Mouse (Mus musculus) CD4-positive helper T cell, adult 2 months (primary cell): ENCODE results near the gene Mybbp1a.
"Not testable (repeated sequence)": the region's sequence is repeated elsewhere in the genome, so short reads cannot be mapped to it uniquely, and the experiment has no call there.

Experiments
- DNase-seq: peaks from one replicate; pipeline ENCODE4 v3.0.0-alpha.2; 2012; ENCODE audit warnings: low read depth, missing footprints, low spot score

Gene Mybbp1a

DNA sequence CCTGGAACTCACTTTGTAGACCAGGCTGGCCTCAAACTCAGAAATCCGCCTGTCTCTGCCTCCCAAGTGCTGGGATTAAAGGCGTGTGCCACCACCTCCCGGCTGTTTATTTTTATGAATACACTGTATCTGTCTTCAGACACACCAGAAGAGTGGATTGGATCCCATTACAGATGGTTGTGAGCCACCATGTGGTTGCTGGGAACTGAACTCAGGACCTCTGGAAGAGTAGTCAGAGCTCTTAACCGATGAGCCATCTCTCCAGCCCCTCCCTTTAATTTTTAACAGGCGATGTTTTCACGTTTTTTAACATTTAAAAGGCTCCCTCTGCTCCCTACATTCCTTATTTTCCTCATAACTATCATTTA lies 574 bp upstream of the Mybbp1a start:
- not testable (repeated sequence) for DNase-seq

DNA sequence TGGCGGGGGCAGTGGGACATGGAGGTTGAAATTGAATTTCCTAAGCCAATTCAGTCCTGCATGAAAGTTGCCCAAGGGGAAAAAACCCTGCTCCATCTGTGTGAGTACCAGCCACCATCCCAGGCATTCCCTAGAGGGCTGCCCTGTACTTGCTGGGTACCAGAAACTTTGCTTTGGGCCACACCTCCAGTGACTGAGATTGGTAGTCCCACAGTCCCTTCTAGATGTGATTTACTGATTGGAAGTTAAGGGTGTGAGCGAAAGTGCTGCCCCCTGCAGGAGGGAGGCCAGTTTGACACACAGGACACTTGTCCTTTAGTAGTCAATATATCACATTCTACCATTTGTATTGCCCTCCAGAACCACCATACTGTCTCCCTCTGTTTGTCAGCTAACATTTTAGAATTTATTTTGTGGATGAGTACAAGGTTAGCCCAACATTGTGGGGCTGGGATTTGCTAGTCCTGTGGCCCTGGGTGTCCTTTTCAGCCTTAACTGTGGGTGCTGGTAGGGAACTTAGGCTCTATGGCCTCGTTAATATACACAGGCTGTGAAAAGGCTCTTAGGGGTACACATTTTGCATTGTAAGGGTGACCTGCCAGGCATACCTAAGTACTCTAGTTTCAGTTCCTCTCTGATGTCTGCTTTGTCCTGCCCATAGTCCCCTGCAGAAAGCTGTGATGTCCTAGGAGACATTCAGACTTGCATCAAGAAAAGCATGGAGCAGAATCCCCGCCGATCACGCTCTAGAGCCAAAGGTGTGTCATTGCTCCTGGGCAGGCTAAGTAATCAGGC lies 5.4 kb downstream of the Mybbp1a start:
- DNase-seq: peak; percentile 62

DNA sequence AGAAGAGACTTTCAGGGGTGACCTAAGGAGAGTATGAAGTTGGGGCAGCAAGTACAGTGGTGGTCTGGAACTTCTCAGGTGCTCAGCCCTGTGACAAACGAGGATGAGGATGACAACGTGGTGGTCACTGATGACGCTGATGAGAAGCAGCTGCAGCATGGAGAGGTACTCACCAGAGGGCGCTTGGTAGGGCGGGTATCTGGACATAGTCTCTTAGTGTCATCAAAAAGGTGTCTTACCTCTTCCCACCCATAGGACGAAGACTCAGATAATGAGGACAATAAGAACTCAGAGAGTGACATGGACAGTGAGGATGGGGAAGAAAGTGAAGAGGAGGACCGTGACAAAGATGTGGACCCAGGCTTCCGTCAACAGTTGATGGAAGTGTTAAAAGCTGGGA lies 6.3 kb downstream of the Mybbp1a start:
- no peak for DNase-seq

DNA sequence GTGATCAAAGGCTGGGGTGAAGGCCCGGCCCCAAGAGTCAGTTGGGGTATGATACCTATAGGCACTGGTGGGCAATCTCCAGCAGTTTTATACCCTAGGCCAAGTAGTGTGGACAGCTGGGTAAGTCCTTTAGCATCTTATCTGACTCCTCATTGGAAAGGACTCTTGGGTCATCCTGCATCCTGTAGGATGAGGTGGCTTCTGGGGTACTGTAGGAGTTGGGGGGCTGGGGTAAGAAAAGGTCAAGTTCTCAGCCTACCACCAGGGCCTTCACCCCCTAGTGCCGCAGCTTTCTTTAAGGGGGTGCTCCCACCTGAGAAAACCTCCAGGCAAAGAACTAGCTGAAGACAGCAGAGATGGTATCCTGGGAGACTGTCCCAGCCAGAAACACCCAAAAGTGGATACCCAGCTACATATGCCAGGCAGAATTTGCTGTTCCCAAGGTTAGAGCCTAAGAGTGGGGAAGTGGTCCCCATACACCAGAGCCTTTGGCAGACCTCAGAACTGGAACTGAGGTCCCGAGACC lies 11.0 kb downstream of the Mybbp1a start:
- DNase-seq: no peak

DNA sequence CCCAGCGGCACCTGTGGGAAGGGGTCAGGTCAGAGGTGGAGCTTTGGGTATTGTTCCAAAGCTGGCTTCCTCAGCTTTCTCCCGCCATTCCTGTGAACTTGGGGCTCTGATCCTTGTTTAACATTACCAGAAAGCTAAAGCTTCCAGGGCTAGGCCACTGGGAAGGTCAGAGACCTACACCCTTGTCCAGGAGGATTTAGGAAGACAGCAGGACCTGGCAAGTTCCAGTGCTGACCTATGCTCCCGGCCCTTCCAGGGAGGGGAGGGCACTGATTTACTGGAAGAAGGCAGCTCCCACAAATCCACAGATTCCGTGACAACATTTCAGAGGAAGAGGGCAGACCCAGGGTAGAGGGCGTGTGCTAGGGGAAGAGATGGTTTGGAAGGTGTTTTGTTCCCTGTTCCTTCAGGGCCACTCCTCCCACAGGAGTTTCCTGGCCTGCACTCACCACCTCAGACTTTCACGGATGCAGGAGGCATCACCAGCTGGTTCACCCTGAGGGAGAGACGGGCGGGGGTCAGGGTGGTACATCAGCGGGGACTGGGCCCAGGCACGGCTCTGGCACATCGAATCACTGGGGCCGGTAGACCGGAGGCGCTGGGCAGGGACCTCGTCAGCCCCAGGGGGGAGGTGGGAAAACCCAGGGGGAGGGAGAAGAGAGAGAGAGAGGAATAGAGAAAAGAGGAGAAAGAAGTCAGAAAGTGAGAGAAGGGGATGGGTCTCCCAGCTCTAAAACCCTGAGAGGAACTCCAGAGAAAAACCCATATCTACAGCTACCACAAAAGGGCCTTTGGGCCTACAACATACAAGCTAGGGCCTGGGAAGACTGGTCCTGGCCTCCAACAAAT lies 12.2 kb downstream of the Mybbp1a start:
- DNase-seq: no peak

DNA sequence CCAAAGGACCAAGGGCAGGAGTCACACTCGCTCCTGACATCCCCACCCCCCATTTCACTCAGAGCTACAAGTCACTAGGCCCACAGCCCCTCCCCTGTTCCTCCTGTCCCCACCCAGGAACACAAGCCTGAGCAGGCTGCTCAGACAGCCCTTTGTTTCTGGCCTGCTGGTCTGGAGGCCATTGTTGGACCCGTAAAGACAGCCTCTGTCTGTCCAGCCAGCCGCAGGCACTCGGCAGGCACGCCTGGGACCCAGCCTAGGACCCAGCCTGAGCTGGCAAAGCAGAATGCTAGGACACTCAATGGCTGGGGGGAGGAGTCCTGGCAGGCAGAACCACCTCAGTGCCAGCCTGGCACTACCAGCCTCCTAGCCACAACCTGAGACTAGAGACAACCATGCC lies 14.5 kb downstream of the Mybbp1a start:
- no peak for DNase-seq

DNA sequence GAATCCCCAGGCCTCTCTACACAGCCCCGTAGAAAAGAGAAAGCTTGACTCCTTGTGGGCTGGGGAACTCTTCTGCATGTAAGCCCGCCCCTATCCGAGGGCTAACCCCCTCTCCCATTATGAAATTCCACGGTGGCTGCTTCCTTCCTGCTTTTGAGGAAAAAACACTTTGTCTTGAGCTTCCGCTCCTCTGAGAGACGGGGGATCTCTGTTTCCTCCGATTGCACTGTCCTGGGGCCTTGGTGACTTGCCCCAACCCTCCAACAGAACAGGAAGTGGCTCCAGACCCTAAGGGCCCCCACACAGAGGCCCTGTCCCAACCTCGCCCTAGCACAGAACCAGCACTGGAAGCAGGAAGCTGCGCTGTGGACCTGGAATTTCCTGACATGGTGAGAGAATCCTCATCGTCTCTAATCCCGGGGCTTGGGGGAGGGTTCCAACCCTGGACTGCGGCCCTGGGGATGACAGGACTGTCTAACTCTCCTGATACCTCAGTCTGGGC lies 16.9 kb downstream of the Mybbp1a start:
- no peak for DNase-seq

DNA sequence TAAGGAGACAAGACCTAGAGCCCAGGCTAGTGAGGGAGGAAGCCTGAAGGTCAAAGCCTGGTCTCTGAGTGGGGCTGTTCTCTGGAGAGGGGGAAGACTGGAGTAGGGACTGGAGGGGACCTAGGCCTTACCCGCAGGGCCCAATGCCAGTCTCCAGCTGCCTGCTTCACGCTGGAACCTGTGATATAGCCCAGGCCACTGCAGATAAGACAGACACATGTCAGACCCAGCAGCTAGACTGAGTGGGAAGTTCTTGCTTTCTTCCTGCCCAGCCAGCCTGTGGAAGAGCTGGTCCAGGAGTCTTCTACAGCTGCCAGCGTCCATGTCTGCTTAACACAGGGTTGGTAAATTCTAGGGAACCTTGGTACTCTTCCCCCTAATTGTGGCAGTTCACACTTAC lies 17.3 kb downstream of the Mybbp1a start:
- DNase-seq: no peak

DNA sequence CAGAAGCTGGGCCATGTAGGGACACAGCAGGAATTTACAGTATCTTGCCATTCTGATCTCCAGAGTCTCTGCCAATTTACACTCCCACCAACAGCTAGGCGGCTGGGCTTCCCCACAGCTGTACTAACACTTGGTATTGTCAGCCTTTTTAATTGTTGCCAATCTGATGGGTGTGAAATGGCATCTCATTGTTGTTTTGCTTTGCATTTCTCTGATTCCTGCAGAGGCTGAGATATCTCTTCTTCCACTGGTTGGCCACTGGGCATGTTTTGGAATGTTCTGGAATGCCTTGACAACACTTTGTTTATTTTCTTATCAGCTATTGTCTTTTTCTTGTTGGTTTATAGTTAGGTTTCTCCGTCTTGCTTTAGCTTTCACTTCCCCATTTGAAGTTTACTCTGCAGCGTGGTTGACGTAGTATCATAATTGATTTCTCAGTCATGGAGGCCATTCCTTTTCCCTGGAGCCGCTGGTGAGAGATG lies 20.4 kb downstream of the Mybbp1a start:
- DNase-seq: no peak

DNA sequence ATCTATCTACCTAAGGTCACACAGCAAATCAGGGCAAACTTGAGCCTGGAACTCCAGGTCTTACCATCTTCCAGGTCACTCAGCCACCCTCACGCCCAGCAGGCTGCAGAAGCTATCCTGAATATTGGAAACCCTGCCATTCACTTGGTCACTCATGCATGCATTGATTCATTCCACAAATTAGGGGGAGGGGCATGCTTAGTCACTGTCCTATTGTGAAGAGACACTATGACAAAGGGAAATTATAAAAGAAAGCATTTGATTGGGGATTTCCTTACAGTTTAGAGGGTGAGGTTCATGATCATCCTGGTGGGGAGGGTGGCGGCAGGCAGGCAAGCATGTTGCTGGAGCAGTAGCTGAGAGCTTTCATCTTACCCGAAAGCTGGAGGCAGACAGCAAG lies 23.7 kb downstream of the Mybbp1a start:
- DNase-seq: no peak

DNA sequence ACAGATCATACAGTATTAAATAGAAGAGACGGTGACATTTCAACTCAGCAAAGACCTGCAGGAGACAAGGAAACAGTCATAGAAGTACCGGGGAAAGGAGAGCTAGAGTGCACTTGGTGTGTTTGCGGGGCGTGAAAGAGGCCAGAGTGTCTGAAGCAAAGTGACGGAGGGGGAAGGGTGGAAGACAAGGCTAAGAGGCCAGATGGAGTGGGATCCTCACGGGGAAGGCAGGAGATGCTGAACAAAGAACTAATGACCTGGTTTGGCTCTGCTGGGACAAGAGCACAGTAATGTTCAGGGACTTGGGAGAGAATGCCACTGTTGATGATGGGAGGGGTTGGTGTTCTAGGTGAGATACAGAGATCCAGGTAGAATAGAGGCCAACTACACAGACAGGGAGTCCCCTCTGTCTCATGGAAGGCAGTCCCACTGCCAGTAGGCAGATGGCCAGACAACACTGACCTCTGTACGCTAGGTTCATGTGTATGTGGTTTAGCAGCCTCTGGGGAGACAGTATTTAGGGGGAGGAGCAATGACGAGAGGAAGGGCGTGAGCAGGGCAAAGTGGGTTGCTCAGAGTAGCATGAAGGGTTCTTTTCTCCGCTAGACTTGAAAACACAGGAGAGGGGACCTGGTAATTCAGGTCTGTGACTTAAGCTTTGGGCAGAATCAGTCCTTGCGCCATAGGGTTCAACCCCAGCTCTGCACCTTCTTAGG lies 25.0 kb downstream of the Mybbp1a start:
- DNase-seq: no peak

DNA sequence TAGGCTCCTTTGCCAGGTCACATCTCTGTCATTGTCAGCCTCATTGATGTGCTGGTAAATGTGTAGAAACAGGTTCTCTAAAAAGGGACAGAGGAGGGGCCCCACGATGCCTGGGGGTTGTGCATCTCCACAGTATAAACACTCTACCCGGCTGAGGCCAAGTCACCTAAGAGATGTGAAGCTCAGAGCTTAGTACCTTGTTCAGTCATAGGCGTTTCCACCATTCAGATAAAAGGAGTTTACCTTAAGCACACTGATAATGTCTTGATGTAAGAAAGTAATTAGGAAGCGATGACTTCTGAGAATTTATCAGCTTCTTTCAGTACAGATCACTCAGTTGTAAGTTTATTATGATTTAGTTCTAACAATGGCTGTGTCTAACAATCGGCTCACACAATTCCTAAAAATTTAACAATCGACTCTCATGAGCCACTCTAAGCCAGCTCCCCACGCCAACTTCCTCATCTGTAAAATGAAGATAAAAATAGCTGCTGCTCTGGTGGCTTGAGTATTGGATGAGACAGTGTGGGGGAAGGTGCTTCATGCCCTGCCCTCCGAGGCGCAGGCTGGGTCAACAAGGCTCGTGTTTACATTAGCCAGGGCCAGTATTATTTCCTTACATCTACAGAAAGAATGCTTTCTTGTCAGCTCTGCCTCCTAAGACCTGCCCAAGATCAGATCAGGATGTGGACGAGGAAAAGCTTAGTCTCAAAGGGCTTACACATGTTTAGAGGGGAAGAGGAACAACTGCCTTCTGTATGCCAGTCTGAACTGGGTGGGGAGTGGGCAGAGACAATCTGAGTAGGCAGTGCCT lies 25.7 kb downstream of the Mybbp1a start:
- no peak for DNase-seq

DNA sequence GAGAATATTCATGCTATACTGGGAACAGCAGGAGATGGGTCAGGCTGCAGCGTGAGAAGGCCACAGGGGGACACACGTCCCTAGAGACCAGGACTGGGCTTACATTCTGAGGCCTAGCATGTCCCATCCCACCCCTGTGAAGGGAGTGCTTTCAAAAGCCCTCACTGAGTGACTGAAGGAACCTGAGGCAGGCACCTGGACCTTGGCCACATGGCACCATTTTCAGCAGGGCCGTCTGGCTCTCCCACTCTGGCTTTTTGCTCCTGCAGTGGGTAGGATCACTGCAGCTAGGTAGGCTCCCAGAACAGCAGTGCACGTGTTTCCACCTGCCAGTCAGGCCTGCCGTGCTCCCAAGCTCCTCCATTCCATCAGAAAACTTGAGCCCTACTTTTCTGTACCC lies 27.4 kb downstream of the Mybbp1a start:
- no peak for DNase-seq

DNA sequence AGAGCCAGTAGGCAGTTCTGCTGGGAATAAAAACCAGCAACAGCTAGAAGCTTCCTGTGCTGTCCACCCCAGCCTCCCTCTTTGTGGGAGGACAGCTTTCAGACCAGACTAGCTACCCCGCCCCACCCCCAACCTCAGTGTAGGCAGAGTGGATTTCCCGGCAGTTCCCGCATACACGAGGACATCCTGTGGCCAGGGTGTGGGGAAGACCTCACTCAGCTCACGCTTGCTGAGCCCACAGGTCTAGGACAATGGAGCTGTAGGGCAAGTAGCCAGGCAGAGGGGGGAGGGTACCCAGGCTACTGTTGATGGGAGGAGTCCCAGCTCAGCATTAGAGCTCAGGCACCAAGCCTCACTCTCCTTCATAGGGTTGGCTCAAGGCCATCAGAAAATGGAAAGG lies 28.1 kb downstream of the Mybbp1a start:
- DNase-seq: no peak

DNA sequence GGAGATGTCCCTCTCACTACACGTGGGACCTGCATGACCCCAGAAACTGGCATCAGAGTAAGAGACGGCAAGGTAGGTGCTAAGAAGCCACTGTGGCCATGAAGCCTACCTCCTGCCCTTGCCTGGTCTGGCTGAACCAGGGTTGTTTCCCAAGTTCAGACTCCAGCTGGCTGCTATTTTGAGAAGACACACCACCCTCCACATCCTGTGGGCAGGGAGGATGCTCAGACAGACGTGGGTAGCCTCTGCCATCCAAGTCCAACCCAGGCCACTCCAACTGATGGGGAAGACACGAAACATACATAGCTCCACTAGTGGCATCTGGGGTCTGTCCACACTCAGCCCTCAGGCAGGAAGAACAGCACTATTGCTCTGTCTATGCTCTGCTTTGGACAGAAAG lies 28.8 kb downstream of the Mybbp1a start:
- no peak for DNase-seq

DNA sequence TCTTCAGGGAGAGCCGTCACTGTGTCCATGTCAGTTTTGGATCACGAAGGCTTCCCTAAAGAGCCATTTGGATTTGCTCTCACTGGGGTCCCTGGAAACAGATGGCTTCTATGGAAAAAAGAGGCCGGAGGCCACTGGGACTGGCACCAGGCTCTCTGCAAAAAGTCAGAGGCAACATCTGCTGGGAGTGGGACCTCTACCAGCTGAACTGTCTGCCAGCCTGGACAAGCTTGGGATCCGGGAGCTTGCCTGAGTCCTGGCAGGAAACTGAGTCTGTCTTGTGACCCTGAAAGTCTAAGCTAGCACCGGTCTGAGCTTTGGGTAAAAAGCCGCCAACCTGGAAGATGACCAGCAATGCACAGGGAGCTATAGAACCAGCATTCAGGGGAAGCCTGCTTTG lies 30.2 kb downstream of the Mybbp1a start:
- no peak for DNase-seq

DNA sequence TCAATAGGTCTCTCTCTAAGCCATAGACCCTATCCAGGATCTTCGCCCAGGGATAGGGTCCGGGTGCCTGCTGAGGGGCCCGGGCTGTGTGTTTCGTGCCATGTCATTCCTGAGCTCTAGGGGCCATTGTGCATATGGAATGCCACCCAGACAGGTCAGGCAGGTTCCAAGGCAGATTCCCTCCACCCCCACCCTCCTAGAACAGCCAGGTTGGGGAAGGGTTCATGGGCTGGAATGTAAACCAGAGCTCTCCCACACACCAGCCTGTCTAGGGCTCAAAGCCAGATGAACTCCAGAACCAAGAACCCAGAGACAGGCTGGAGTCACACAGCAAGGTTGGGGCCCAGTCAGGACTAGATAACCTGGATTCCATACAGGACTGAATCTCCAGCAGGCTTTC lies 32.4 kb downstream of the Mybbp1a start:
- no peak for DNase-seq

DNA sequence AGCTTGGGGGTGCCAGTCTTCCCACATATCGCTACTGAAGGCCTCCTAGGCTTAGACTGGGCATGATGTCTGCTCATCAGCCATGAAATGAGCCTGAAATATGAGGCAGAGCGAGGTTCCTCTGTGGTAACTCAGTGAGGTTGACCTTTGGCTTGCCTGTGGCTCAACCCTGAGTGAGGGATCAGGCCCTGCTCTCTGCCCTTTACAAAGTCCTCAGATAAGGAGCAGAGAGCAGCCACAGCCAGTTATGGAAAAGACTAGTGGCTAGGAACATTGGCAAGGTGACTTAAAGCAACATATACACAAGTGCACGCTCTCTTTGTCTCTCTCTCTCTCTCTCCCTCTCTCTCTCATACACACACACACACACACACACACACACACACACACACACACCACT lies 33.8 kb downstream of the Mybbp1a start:
- no peak for DNase-seq

DNA sequence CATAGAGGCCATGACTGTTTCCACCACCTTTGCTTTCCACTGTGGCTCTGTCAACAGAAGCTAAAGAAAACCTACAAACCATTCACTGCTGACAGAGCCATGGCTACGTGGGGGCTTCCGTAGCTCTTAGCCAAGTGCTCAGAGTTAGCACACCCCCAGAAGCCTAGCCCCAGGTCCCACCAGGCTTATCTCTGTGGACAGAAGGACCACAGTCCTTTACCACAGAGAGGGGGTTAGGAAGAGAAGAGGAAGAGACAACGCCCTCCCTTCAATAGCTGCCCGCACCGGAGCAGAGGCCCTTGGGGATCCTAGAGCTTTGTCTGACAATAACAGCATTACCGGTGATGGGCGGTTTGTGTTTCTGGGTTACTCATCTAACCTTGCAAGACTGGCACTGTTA lies 34.3 kb downstream of the Mybbp1a start:
- DNase-seq: no peak

DNA sequence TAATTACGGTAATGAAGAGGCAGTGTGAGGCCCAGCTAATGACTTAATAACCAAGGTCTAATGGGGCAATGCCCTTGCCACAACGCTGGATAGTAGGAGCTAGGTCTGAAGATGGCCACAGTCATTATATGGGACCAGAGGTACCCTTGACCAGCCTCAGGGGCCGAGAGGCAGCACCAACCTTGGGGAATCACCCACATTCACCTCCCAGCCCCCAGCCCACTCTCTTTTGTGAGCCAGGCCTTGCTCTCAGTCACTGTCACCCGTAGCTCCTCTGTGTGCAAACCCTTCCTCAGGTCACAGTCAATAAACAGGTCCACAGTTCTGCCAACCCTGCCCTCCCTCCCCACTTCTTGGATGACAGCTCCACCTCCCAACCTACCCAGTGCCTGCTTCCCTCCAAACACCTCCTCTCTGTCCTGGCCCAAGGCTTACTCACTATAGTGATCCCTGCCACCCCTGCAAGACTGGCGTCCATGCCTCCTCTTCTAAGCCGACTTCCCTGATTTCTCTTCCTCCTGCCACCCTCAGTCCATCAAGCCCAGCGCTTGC lies 35.0 kb downstream of the Mybbp1a start:
- no peak for DNase-seq

DNA sequence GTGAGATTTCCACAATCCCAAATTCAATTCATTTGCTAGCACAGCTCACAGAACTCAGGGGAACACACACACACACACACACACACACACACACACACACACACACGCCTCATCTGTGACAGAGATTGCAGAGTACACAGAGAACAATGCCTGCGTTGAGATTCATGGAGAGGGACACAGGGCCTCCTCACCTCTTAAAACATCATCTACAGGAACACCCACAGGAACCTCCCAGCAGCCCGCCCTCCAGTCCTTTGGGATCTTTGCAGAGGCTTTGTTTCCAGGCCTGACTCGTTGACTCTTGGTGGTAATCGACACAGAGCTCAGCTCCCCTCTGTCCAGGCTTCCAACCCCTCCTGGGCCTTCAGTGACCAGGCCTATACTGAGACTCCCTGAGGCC lies 36.0 kb downstream of the Mybbp1a start:
- DNase-seq: no peak
